ENCODE assay signal across 17 mouse cellular contexts in genomic region chr16:24223527-24223880, GRCm38 (mm10).
"Had no signal": no experiment of that assay in that cellular context is flagged by ENCODE, and none has a peak within 500 bp of the region (broad histone marks: within the 10 kb centered on the region; RNA-seq: fewer than 3 reads in every experiment).

No protein-coding gene starts in this region.

- H3K4me2 ChIP-seq: lung, embryonic 14.5 days; midbrain, embryonic 12.5 days; neural tube, embryonic 13.5 days; neural tube, embryonic 15.5 days had no signal

- H3K36me3 ChIP-seq: midbrain, embryonic 10.5 days; midbrain, embryonic 12.5 days; neural tube, embryonic 13.5 days; neural tube, embryonic 15.5 days had no signal

- H3K27me3 ChIP-seq: midbrain, embryonic 12.5 days; neural tube, embryonic 15.5 days had no signal

- DNase-seq: lung, embryonic 14.5 days; lung, postnatal 10 days; lung, postnatal 4 days; midbrain, embryonic 14.5 days; retina, postnatal 1 day; right cerebral cortex, adult 18-20 months; right cerebral cortex, postnatal 25 days; right cerebral cortex, postnatal 4 days; spleen, adult 18-20 months; thymus, postnatal 25 days had no signal

- H3K9ac ChIP-seq: liver, embryonic 14.5 days; lung, embryonic 14.5 days; midbrain, embryonic 12.5 days; neural tube, embryonic 13.5 days; neural tube, embryonic 15.5 days had no signal

- ATAC-seq: midbrain, embryonic 16.5 days had no signal

- H3K27ac ChIP-seq: liver, embryonic 14.5 days; midbrain, embryonic 10.5 days; midbrain, embryonic 12.5 days; neural tube, embryonic 13.5 days; neural tube, embryonic 15.5 days had no signal

- H3K9me3 ChIP-seq: midbrain, embryonic 10.5 days; midbrain, embryonic 12.5 days; neural tube, embryonic 13.5 days; neural tube, embryonic 15.5 days had no signal

- H3K4me3 ChIP-seq: midbrain, embryonic 10.5 days; midbrain, embryonic 12.5 days; myocyte; neural tube, embryonic 13.5 days; neural tube, embryonic 15.5 days had no signal
